Mouse (Mus musculus) layer of hippocampus, adult 8-10 months (tissue): ENCODE data around the gene Tlnrd1. TPM values are rescaled to one million over a fixed set of nuclear protein-coding genes. Genes with fewer than 3 reads are reported as not detected.
A peak's percentile ranks its signal among the peaks of the same experiment; 100 is the strongest.

Experiments used
- DNase-seq, 2 experiments: peaks; one replicate each; pipeline ENCODE4 v3.0.0; 2022; ENCODE audit warnings: low spot score in 2 of 2
- total RNA-seq, 4 experiments: library from RNA; stranded (reverse); gene quantifications; 2 replicates each; pipeline ENCODE4 v1.2.4; 2022

Gene Tlnrd1
- total RNA-seq, 4 experiments from 2014 or later: 18.6 to 20.7 (median 20.1) TPM

- no peak for DNase-seq
Observed at GRCm38 (mm10) chr7:83884921-83885532, 922 bp upstream of the Tlnrd1 start.

GRCm38 (mm10) chr7:83883276-83884020 is 657 bp downstream of the Tlnrd1 start:
- peak in 1 of 2 experiments; percentile 44 for DNase-seq

GRCm38 (mm10) chr7:83882633-83883275 is 1.4 kb downstream of the Tlnrd1 start:
- peak in 1 of 2 experiments; percentile 25 for DNase-seq

GRCm38 (mm10) chr7:83882150-83882632 is 1.9 kb downstream of the Tlnrd1 start:
- DNase-seq: no peak

GRCm38 (mm10) chr7:83878676-83879448 is 5.2 kb downstream of the Tlnrd1 start:
- DNase-seq: no peak

DNA sequence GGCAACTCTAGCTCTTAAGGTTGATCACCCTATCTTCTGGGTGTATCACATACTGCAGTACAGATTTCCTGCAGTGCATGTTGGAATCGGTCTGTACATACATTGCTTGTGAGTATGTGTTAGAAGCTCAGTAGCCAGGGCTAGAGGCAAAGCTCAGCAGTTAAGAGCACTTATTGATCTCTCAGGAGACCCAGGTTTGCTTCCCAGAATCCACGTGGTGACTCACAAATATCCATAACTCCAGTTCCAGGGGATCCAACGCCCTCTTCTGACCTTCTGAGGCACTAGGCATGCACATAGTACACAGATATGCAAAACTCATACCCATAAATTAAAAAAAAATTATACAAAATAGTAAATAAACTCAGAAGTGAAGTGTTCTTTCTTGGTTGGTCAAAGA is 7.0 kb downstream of the Tlnrd1 start:
- no peak for DNase-seq

DNA sequence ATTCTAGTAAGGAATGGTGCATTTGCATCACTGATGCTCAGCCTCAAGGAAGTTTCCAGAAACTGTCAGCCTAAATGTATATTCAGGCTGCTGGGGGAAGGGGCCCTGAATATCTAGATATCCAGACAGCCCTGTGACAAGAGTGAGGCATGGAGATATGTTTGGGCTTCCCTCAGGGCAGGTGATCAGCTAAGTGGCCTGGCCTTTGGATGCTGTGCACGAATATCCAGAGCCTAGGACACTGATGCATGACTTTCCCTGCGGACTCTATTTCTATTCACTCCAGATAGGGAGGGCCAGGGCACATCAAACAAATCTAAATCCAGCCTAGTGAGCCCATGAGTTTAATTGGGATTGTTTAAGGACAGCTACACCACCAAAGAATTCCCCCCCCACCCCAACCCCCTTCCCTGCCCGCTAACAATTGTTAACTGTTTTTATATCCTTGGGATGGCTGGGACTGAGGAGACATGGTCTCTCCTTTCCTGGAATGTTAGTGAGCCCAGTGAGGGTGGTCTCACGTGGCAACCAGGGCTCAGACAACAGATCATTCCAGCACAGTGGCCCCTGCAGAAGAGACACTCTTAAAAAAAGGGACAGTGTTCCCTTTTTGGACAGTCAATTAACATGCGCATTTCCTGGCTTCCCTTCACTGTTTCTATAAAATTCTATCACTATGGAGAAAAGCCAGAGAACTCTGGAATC is 14.1 kb downstream of the Tlnrd1 start:
- DNase-seq: no peak

GRCm38 (mm10) chr7:83868200-83868599 is 15.9 kb downstream of the Tlnrd1 start:
- no peak for DNase-seq

DNA sequence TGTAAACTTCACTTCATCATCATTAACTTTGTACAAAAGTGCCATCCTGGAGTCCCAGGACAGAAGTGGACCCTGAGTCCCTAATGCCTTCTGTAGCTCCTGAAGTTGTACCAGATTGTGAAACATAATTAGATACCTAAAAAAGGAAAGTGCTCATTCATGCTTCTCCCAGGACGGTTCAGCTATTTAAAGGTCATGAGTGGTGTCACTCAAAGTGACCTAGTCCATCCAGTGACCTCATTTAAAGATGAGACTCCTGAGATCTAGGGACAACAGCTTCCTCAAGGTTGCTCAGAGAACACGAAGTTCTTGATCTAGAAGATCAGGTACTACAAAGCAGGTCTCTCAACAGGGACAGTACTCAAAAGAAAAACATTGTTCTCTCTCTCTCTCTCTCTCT is 20.6 kb downstream of the Tlnrd1 start:
- DNase-seq: no peak

GRCm38 (mm10) chr7:83859378-83860083 is 24.6 kb downstream of the Tlnrd1 start:
- DNase-seq: no peak

DNA sequence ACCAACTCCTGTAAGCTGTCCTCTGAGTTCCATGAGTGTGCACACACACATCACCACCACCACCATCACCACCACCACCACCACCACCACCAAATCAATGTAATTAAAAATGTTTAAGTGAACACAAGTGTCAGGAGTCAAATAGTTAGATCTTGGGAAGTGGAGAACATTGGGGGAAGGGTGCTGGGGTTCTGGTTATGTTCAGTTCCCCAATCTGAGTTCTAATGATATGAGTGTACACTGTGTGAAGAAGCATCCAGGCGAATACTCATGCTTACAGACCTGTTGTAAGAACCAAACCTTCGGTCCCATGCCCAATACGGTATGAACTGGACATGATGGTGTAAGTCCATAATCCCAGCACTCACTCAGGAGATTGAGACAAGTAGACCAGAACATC is 26.2 kb downstream of the Tlnrd1 start:
- DNase-seq: no peak

DNA sequence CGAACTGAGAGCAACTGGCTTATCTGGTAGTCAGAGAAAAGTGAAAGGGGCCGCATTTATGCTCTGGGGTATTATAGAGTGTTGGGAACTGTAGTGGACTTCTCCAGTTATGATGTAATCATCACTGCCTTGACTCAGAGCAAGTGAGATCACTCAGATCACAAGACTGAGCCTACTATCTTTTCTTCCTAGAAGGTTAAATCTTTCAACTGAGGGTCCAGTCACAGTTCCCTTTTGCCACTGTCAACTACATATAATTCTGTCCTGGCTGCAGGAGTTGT is 27.0 kb downstream of the Tlnrd1 start:
- DNase-seq: no peak

- DNase-seq: no peak
Observed at GRCm38 (mm10) chr7:83856353-83857207, 27.5 kb downstream of the Tlnrd1 start.

GRCm38 (mm10) chr7:83855203-83855602 is 28.9 kb downstream of the Tlnrd1 start:
- DNase-seq: no peak

DNA sequence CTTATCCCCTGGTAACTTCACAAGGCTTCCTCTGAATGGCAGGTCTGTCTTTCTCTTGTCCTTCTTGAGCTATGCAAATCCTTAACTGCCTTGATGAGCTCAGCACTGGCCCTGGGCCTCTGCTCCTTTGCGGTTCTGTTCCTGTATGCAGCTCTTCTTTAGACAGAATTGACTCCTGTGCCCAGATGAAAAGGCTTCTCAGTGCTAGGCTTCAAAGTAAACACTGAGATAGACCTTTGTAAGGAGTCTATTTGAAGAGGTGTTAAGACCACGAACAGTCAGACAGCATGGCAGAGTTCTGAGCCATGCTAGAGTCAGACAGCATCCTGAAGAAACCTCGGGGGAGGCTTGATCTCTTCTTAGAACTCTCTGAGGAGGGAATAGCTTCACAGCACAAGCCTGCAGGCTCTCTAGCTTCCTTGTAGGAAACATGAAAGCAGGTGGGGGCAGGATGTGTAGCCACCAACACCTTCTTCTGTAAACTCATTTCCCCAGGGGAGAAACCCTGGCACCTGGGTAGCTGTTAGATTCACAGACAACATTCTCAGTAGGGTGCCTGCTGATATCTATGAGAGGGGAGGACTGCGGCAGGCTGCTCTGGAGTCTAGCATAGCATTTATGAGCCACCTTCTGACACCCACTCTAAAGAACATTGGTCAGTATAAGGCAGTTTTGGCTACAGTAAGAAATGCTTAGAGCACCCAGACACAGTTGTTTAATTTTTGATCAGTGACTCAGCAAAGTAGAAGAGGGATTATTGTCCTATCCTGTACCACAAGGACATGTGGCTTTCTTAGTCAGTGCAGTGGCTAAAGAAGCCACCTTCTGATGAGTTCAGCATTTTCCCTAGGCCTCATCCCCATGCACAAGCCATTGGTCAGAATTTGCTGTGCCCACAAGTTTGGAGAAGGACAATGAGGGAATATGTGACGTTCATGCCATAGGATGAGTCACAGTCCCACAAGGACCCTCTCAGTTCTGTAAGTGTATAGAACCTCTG is 31.4 kb downstream of the Tlnrd1 start:
- no peak for DNase-seq

DNA sequence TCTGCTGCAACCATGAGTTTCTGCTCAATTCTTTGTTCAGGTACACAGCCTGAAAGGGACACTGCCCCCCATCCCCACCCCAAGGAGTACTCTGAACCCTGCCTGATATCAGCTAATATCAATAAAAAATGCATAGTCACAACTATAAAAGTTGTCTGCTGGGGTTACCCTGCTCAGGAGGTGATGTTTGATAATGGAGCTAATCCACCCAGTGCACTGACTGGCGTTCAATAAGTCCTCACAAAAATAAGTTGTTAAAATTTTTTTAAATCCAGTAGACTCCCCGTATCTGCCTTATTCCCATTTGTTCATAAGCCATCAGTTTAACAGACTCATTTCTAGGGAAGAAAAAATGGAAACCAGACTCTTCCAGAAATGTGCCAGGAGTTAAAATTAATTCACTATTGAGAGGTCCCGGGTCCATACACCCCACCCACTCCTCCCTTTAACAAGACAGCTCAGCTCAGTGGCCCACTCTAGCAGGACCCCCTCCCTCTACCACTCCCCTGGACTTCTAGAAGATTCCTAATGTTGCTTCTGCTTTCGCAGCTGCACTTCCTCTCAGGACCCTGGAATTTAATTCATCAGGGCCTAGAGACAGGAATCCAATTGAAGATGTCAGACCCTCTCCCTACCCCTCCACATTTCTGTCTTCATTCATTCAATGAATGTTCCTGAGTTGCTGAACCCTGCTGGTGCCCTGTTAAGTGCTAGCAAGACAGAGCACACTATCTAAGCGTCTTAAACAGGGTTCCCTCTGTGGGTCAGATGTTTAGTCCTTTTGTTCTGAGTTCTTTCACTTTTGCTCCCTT is 32.3 kb downstream of the Tlnrd1 start:
- no peak for DNase-seq
